Mouse (Mus musculus) liver, embryonic 16.5 days (tissue): ENCODE results near the gene Pofut2. TPM values are rescaled to one million over a fixed set of nuclear protein-coding genes. Genes with fewer than 3 reads are reported as not detected.
A peak's percentile ranks its signal among the peaks of the same experiment; 100 is the strongest.

Source experiments
- ATAC-seq: fragments of 200-750 bp; cut with Nextera tagmentation; 2 replicates; pipeline ENCODE4 v1.8.0; 2017; ENCODE audit warnings: low read depth, mild to moderate bottlenecking, moderate number of reproducible peaks, moderate library complexity
- H3K27ac ChIP-seq: fragments of 300-500 bp; sonication (generic); 2 replicates; pipeline ENCODE4 v1.5.1; 2014; ENCODE audit warnings: mild to moderate bottlenecking, low read length
- H3K27me3 ChIP-seq: fragments of 300-500 bp; sonication (generic); 2 replicates; pipeline ENCODE4 v1.6.1; 2014; ENCODE audit warnings: low read depth, low read length, mixed read lengths; ENCODE audit not compliant: control insufficient read depth, insufficient read depth
- H3K36me3 ChIP-seq: fragments of 300-500 bp; sonication (generic); 2 replicates; pipeline ENCODE4 v1.6.1; 2014; ENCODE audit warnings: mild to moderate bottlenecking; ENCODE audit not compliant: control insufficient read depth, insufficient read depth
- H3K4me1 ChIP-seq: fragments of 300-500 bp; sonication (generic); 2 replicates; pipeline ENCODE4 v1.6.1; 2014; ENCODE audit warnings: low read depth, low read length, mixed read lengths; ENCODE audit not compliant: control insufficient read depth
- H3K4me2 ChIP-seq: fragments of 300-500 bp; sonication (generic); 2 replicates; pipeline ENCODE4 v1.6.1; 2014; ENCODE audit warnings: low read depth, low read length, mixed read lengths
- H3K4me3 ChIP-seq: fragments of 300-500 bp; sonication (generic); 2 replicates; pipeline ENCODE4 v1.5.1; 2014; ENCODE audit warnings: low read depth, mild to moderate bottlenecking, low read length
- H3K9ac ChIP-seq: fragments of 300-500 bp; sonication (generic); 2 replicates; pipeline ENCODE4 v1.6.1; 2014; ENCODE audit warnings: low read depth, low read length
- H3K9me3 ChIP-seq: fragments of 300-500 bp; sonication (generic); replicated peaks from 2 replicates; pipeline ENCODE4 v1.6.1; 2016; ENCODE audit warnings: low read length; ENCODE audit not compliant: control insufficient read depth
- WGBS: fragments of 180-500 bp; shearing (Covaris S2); extraction: QIAGEN DNeasy Blood & Tissue Kit; methylation state at CpG from one replicate; pipeline ENCODE4 v1.1.7; 2014; ENCODE audit not compliant: insufficient replicate concordance; 5-methylcytosine and 5-hydroxymethylcytosine counted together
- polyA plus RNA-seq: library from polyadenylated mRNA; unstranded; fragments of >200 nt; fragmentation: Nextera tagmentation; extraction: Ambion mirVana; gene quantifications from 2 replicates; pipeline ENCODE4 v1.2.1, GENCODE M21; 2015

Gene Pofut2
- polyA plus RNA-seq, 1 experiment from 2014 or later, result 25.2 TPM

GRCm38 (mm10) chr10:77252790-77253189 is 6.2 kb upstream of the Pofut2 start:
- no peaks in the 10 kb centered on the region for H3K36me3 ChIP-seq
- H3K4me2 ChIP-seq, result no peak overlapping the region
- H3K9me3 ChIP-seq, result no peaks in the 10 kb centered on the region
- no peak overlapping the region for H3K27ac ChIP-seq
- 0 out of 2 replicates have a peak overlapping the region, but pooled peaks have one; percentile 5 for H3K9ac ChIP-seq
- no peaks in the 10 kb centered on the region; the same call in 1 of the 2 replicates for H3K27me3 ChIP-seq
- H3K4me1 ChIP-seq, result peaks cover 21% of the 10 kb centered on the region
- ATAC-seq, result peak; percentile 32
- no peak overlapping the region for H3K4me3 ChIP-seq
- 3% methylated on average over 4 of the region's 4 CpGs for WGBS

- H3K9me3 ChIP-seq, result no peaks in the 10 kb centered on the region
- no peaks in the 10 kb centered on the region for H3K27me3 ChIP-seq
- H3K27ac ChIP-seq, result no peak overlapping the region
- no peak for ATAC-seq
- H3K9ac ChIP-seq, result no peak overlapping the region
- H3K4me1 ChIP-seq, result peaks cover 31% of the 10 kb centered on the region
- no peak overlapping the region for H3K4me2 ChIP-seq
- whole genome bisulfite sequencing, result 62% methylated on average over 3 of the region's 3 CpGs
- no peak overlapping the region for H3K4me3 ChIP-seq
- H3K36me3 ChIP-seq, result no peaks in the 10 kb centered on the region
Measured at GRCm38 (mm10) chr10:77255231-77255630, 3.8 kb upstream of the Pofut2 start.

GRCm38 (mm10) chr10:77255676-77256075 is 3.3 kb upstream of the Pofut2 start:
- Histone ChIP-seq H3K27ac (no peak overlapping the region), H3K9me3 (no peaks in the 10 kb centered on the region), H3K4me3 (no peak overlapping the region), H3K4me1 (peaks cover 31% of the 10 kb centered on the region), H3K9ac (no peak overlapping the region), H3K4me2 (no peak overlapping the region), H3K36me3 (peaks cover under 1% of the 10 kb centered on the region; the same call in 1 of the 2 replicates), H3K27me3 (no peaks in the 10 kb centered on the region)
- WGBS, result 79% methylated on average over 3 of the region's 3 CpGs
- ATAC-seq, result no peak

GRCm38 (mm10) chr10:77258041-77258590 is 902 bp upstream of the Pofut2 start:
- no peak overlapping the region for H3K9ac ChIP-seq
- peaks cover 12% of the 10 kb centered on the region for H3K36me3 ChIP-seq
- ATAC-seq, result no peak
- WGBS, result 53% methylated on average over 4 of the region's 4 CpGs
- no peak overlapping the region for H3K27ac ChIP-seq
- H3K27me3 ChIP-seq, result no peaks in the 10 kb centered on the region
- H3K4me3 ChIP-seq, result peak overlapping the region; percentile 97
- peaks cover 13% of the 10 kb centered on the region for H3K4me1 ChIP-seq
- peak overlapping the region; percentile 97 for H3K4me2 ChIP-seq
- no peaks in the 10 kb centered on the region for H3K9me3 ChIP-seq

- 78% methylated on average over 17 of the region's 17 CpGs for WGBS
- no peaks in the 10 kb centered on the region for H3K27me3 ChIP-seq
- H3K9ac ChIP-seq, result peak overlapping the region; percentile 24; the same call in 1 of the 2 replicates
- H3K27ac ChIP-seq, result no peak overlapping the region
- H3K4me1 ChIP-seq, result peaks cover 13% of the 10 kb centered on the region
- H3K4me3 ChIP-seq, result 0 out of 2 replicates have a peak overlapping the region, but pooled peaks have one; percentile 16
- no peak for ATAC-seq
- no peaks in the 10 kb centered on the region for H3K9me3 ChIP-seq
- H3K4me2 ChIP-seq, result peak overlapping the region; percentile 79
- H3K36me3 ChIP-seq, result peaks cover 18% of the 10 kb centered on the region
Measured at GRCm38 (mm10) chr10:77260166-77260875, 1.3 kb downstream of the Pofut2 start.

GRCm38 (mm10) chr10:77266281-77266680 is 7.3 kb downstream of the Pofut2 start:
- Histone ChIP-seq H3K4me1 (no peaks in the 10 kb centered on the region; the same call in 1 of the 2 replicates), H3K9me3 (no peaks in the 10 kb centered on the region), H3K9ac (no peak overlapping the region), H3K36me3 (peaks cover 33% of the 10 kb centered on the region), H3K27ac (no peak overlapping the region), H3K4me2 (no peak overlapping the region), H3K4me3 (no peak overlapping the region), H3K27me3 (no peaks in the 10 kb centered on the region)
- ATAC-seq, result peak; percentile 28
- WGBS, result 57% methylated on average over 8 of the region's 8 CpGs

GRCm38 (mm10) chr10:77267027-77267426 is 8.0 kb downstream of the Pofut2 start:
- WGBS, result 74% methylated on average over 14 of the region's 14 CpGs
- ATAC-seq, result no peak
- Histone ChIP-seq H3K27ac (no peak overlapping the region), H3K4me1 (no peaks in the 10 kb centered on the region; the same call in 1 of the 2 replicates), H3K27me3 (no peaks in the 10 kb centered on the region), H3K9ac (no peak overlapping the region), H3K9me3 (no peaks in the 10 kb centered on the region), H3K36me3 (peaks cover 31% of the 10 kb centered on the region), H3K4me3 (no peak overlapping the region), H3K4me2 (no peak overlapping the region)

- ATAC-seq, result no peak
- Histone ChIP-seq H3K4me3 (no peak overlapping the region), H3K4me1 (no peaks in the 10 kb centered on the region; the same call in 1 of the 2 replicates), H3K36me3 (peaks cover 23% of the 10 kb centered on the region), H3K27me3 (no peaks in the 10 kb centered on the region), H3K9me3 (no peaks in the 10 kb centered on the region), H3K4me2 (no peak overlapping the region), H3K27ac (no peak overlapping the region), H3K9ac (no peak overlapping the region)
- WGBS, result 58% methylated on average over 7 of the region's 7 CpGs
Measured at GRCm38 (mm10) chr10:77269129-77269528, 10.1 kb downstream of the Pofut2 start.
